In genomic region chr11:61408184-61409027, GRCm38 (mm10) we compare ENCODE assay signal across 8 mouse cellular contexts. TPM values are rescaled to one million over a fixed set of nuclear protein-coding genes. Genes with fewer than 3 reads are reported as not detected.
DNase-seq lines count a peak whose midpoint lies in the region; ATAC-seq and TF ChIP-seq lines count a peak whose summit lies in the region.

No protein-coding gene starts in this region.

- no peak for TF ChIP-seq CTCF in CH12.LX (conservative IDR thresholded peaks at IDR 0.05 in 1 of 2, IDR thresholded peaks at IDR 0.05 in 1 of 2; ENCODE audit: low read depth in 2 of 2, low read length in 2 of 2)
- no peak for TF ChIP-seq CTCF in heart, postnatal 0 days (IDR thresholded peaks at IDR 0.05; ENCODE audit: low read depth)
- TF ChIP-seq CTCF in liver, postnatal 0 days (IDR thresholded peaks at IDR 0.05; ENCODE audit: low read depth): no peak
- TF ChIP-seq CTCF in stomach, postnatal 0 days (IDR thresholded peaks at IDR 0.05; ENCODE audit: low read depth): no peak; the same call in 1 of the 2 replicates

- DNase-seq in CH12.LX (ENCODE audit: extremely low read depth): peak; percentile 45
- peak; percentile 54 for DNase-seq in c-Kit-positive CD71-positive TER-119-negative erythroid progenitor cells, embryonic 14.5 days (ENCODE audit: low read depth)
- DNase-seq in forebrain, embryonic 10.5 days (ENCODE audit: extremely low spot score, low spot score): peak; percentile 84
- peak; percentile 77 for DNase-seq in heart, postnatal 0 days (ENCODE audit: low spot score)
- DNase-seq in kidney, postnatal 25 days: peak; percentile 74 to 87
- peak; percentile 74 for DNase-seq in liver, postnatal 0 days
- DNase-seq in stomach, postnatal 0 days (ENCODE audit: low spot score): peak; percentile 66

- peak overlapping the region; percentile 80 for H3K4me2 ChIP-seq in CH12.LX (ENCODE audit: insufficient read depth, low read depth, poor library complexity, severe bottlenecking)
- peak overlapping the region; percentile 54 for H3K4me2 ChIP-seq in heart, postnatal 0 days (ENCODE audit: low read depth, low read length)
- H3K4me2 ChIP-seq in liver, postnatal 0 days (ENCODE audit: low read depth, low read length): peak overlapping the region; percentile 67
- H3K4me2 ChIP-seq in neural tube, embryonic 12.5 days (replicated peaks): peak overlapping the region; percentile 61
- H3K4me2 ChIP-seq in stomach, postnatal 0 days (replicated peaks; ENCODE audit: low read depth): peak overlapping the region; percentile 59

- peak overlapping the region; percentile 28 for H3K9ac ChIP-seq in CH12.LX (ENCODE audit: insufficient read depth, low read depth)
- peak overlapping the region; percentile 58 for H3K9ac ChIP-seq in heart, postnatal 0 days (replicated peaks; ENCODE audit: low read depth, low read length)
- H3K9ac ChIP-seq in liver, postnatal 0 days (replicated peaks): peak overlapping the region; percentile 72
- peak overlapping the region; percentile 80 for H3K9ac ChIP-seq in neural tube, embryonic 12.5 days
- peak overlapping the region; percentile 81 for H3K9ac ChIP-seq in stomach, postnatal 0 days (ENCODE audit: low read length)

- TF ChIP-seq RAD21 in CH12.LX (IDR thresholded peaks at IDR 0.05; ENCODE audit: low read depth, low read length): no peak

- peak overlapping the region; percentile 74 to 83 (median 82) for H3K4me3 ChIP-seq in CH12.LX (replicated peaks in 1 of 3; ENCODE audit: low read depth in 2 of 3, low read length in 2 of 3, poor library complexity in 1 of 3)
- peak overlapping the region; percentile 83 for H3K4me3 ChIP-seq in forebrain, embryonic 10.5 days
- H3K4me3 ChIP-seq in heart, postnatal 0 days (ENCODE audit: low read depth, low read length): peak overlapping the region; percentile 62
- H3K4me3 ChIP-seq in liver, postnatal 0 days (ENCODE audit: low read depth, low read length): peak overlapping the region; percentile 71
- H3K4me3 ChIP-seq in neural tube, embryonic 12.5 days: peak overlapping the region; percentile 72
- H3K4me3 ChIP-seq in stomach, postnatal 0 days (ENCODE audit: low read depth, low read length): peak overlapping the region; percentile 80

- in situ Hi-C loops in CH12.LX (cut with MboI; ENCODE audit: low pct_ligation_motif_present, low pct_unique_long_range_greater_than_20kb, low sequenced_read_pairs): loop anchor here (5.0 kb wide), 1 partner anchor 216 kb away; no protein-coding TSS in a partner anchor

- H3K27ac ChIP-seq in CH12.LX (ENCODE audit: insufficient read depth, low read depth): peak overlapping the region; percentile 77
- H3K27ac ChIP-seq in forebrain, embryonic 10.5 days: peak overlapping the region; percentile 92
- H3K27ac ChIP-seq in heart, postnatal 0 days (ENCODE audit: low read depth): peak overlapping the region; percentile 89
- H3K27ac ChIP-seq in liver, postnatal 0 days (ENCODE audit: low read depth): peak overlapping the region; percentile 77
- peak overlapping the region; percentile 95 for H3K27ac ChIP-seq in neural tube, embryonic 12.5 days
- peak overlapping the region; percentile 98 for H3K27ac ChIP-seq in stomach, postnatal 0 days (replicated peaks)

- dilution Hi-C loops in CH12.LX (cut with MboI; ENCODE audit: extremely low pct_ligation_motif_present, extremely low pct_unique_long_range_greater_than_20kb, low sequenced_read_pairs): no loop called here

- no peaks in the 10 kb centered on the region for H3K79me2 ChIP-seq in CH12.LX (replicated peaks; ENCODE audit: control insufficient read depth, extremely low read depth, insufficient read depth, poor library complexity, severe bottlenecking)

- H3K36me3 ChIP-seq in CH12.LX (replicated peaks in 1 of 2; ENCODE audit: control insufficient read depth in 1 of 2, insufficient read depth in 1 of 2, low read length in 1 of 2): no peaks in the 10 kb centered on the region
- no peaks in the 10 kb centered on the region for H3K36me3 ChIP-seq in forebrain, embryonic 10.5 days (replicated peaks)
- H3K36me3 ChIP-seq in heart, postnatal 0 days (replicated peaks; ENCODE audit: control insufficient read depth, insufficient read depth, low read length): no peaks in the 10 kb centered on the region
- no peaks in the 10 kb centered on the region for H3K36me3 ChIP-seq in liver, postnatal 0 days (replicated peaks; ENCODE audit: insufficient read depth, low read length)
- no peaks in the 10 kb centered on the region for H3K36me3 ChIP-seq in neural tube, embryonic 12.5 days
- no peaks in the 10 kb centered on the region for H3K36me3 ChIP-seq in stomach, postnatal 0 days (ENCODE audit: control insufficient read depth, insufficient read depth, low read length)

- peaks cover 2% of the 10 kb centered on the region for H3K9me3 ChIP-seq in CH12.LX (replicated peaks; ENCODE audit: low read length)
- no peaks in the 10 kb centered on the region for H3K9me3 ChIP-seq in forebrain, embryonic 10.5 days
- no peaks in the 10 kb centered on the region for H3K9me3 ChIP-seq in heart, postnatal 0 days (replicated peaks; ENCODE audit: control insufficient read depth, low read length)
- H3K9me3 ChIP-seq in liver, postnatal 0 days (ENCODE audit: low read length): no peaks in the 10 kb centered on the region
- no peaks in the 10 kb centered on the region for H3K9me3 ChIP-seq in neural tube, embryonic 12.5 days
- H3K9me3 ChIP-seq in stomach, postnatal 0 days (ENCODE audit: control insufficient read depth, low read length): no peaks in the 10 kb centered on the region

- H3K27me3 ChIP-seq in CH12.LX (replicated peaks): peaks cover 11% of the 10 kb centered on the region
- no peaks in the 10 kb centered on the region for H3K27me3 ChIP-seq in forebrain, embryonic 10.5 days (ENCODE audit: poor library complexity, severe bottlenecking)
- no peaks in the 10 kb centered on the region for H3K27me3 ChIP-seq in heart, postnatal 0 days (ENCODE audit: control insufficient read depth, insufficient read depth, low read length)
- no peaks in the 10 kb centered on the region for H3K27me3 ChIP-seq in liver, postnatal 0 days (ENCODE audit: insufficient read depth, low read length)
- H3K27me3 ChIP-seq in neural tube, embryonic 12.5 days (replicated peaks): no peaks in the 10 kb centered on the region
- H3K27me3 ChIP-seq in stomach, postnatal 0 days (ENCODE audit: control insufficient read depth, insufficient read depth, low read length): no peaks in the 10 kb centered on the region

- under 1% methylated on average over 64 of the region's 64 CpGs for WGBS in forebrain, embryonic 10.5 days
- under 1% methylated on average over 64 of the region's 64 CpGs for WGBS in heart, postnatal 0 days
- WGBS in liver, postnatal 0 days (ENCODE audit: insufficient replicate concordance): under 1% methylated on average over 62 of the region's 64 CpGs
- WGBS in neural tube, embryonic 12.5 days: under 1% methylated on average over 64 of the region's 64 CpGs
- 1% methylated on average over 64 of the region's 64 CpGs for WGBS in stomach, postnatal 0 days

- H3K4me1 ChIP-seq in CH12.LX (ENCODE audit: control insufficient read depth in 1 of 2, insufficient read depth in 2 of 2): peaks cover 4 to 10% of the 10 kb centered on the region in 2 experiments; a peak in 3 of 4 replicates
- H3K4me1 ChIP-seq in forebrain, embryonic 10.5 days: no peaks in the 10 kb centered on the region
- no peaks in the 10 kb centered on the region for H3K4me1 ChIP-seq in heart, postnatal 0 days (ENCODE audit: control insufficient read depth, insufficient read depth)
- no peaks in the 10 kb centered on the region for H3K4me1 ChIP-seq in liver, postnatal 0 days (ENCODE audit: insufficient read depth)
- H3K4me1 ChIP-seq in neural tube, embryonic 12.5 days: no peaks in the 10 kb centered on the region
- no peaks in the 10 kb centered on the region for H3K4me1 ChIP-seq in stomach, postnatal 0 days (replicated peaks; ENCODE audit: control insufficient read depth, insufficient read depth)

- TF ChIP-seq POLR2A in CH12.LX (IDR thresholded peaks at IDR 0.05; ENCODE audit: low read depth, low read length): peak; percentile 78

- ATAC-seq in heart, postnatal 0 days (ENCODE audit: insufficient read depth, low read depth): peak; percentile 90
- ATAC-seq in liver, postnatal 0 days: peak; percentile 88
- peak; percentile 93 for ATAC-seq in neural tube, embryonic 12.5 days (ENCODE audit: low FRiP score, low read depth)
- ATAC-seq in stomach, postnatal 0 days (ENCODE audit: low FRiP score, low TSS enrichment): peak; percentile 82

- no peak for TF ChIP-seq EP300 in CH12.LX (IDR thresholded peaks at IDR 0.05; ENCODE audit: low read length)
- TF ChIP-seq EP300 in heart, postnatal 0 days (IDR thresholded peaks at IDR 0.05; ENCODE audit: low read depth): no peak
- no peak for TF ChIP-seq EP300 in liver, postnatal 0 days (IDR thresholded peaks at IDR 0.05; ENCODE audit: low read depth)
- TF ChIP-seq EP300 in stomach, postnatal 0 days (optimal IDR thresholded peaks at IDR 0.05): no peak

TF ChIP-seq in CH12.LX, 34 proteins besides CTCF, POLR2A, EP300 and RAD21 (continues in another document):
- TF ChIP-seq MEF2A (IDR thresholded peaks at IDR 0.05; ENCODE audit: borderline replicate concordance, low read depth, low read length): no peak
- no peak for TF ChIP-seq USF1 (IDR thresholded peaks at IDR 0.05; ENCODE audit: low read depth, low read length)

RNA-seq across cellular contexts. Expression of gene Slc47a1, which starts 30.3 kb away (rescaled TPM):
- total RNA-seq in CH12.LX (2012; rRNA removed) (31.4 and 46.4 TPM in 2 replicates), CH12.LX (2014; rRNA removed) (24.3 and 26.2 TPM in 2 replicates)
- 29.3 and 30.3 TPM in 2 replicates for polyA plus RNA-seq in CH12.LX (2012; ENCODE audit: insufficient read length, low read depth)
- polyA plus RNA-seq in forebrain, embryonic 10.5 days (2016; fragmentation: Nextera tagmentation; extraction: Ambion mirVana): 0.17 TPM in 1 of 2 replicates, not detected in the other
- total RNA-seq in heart, postnatal 0 days (2014; rRNA removed; ENCODE audit: low replicate concordance): 34.7 and 49.4 TPM in 2 replicates
- polyA plus RNA-seq in heart, postnatal 0 days (2015; fragmentation: Nextera tagmentation; extraction: Ambion mirVana): 31.2 and 31.5 TPM in 2 replicates
- polyA plus RNA-seq in liver, postnatal 0 days (2015; fragmentation: Nextera tagmentation; extraction: Ambion mirVana): 27.5 and 30.2 TPM in 2 replicates
- 0.06 and 0.17 TPM in 2 replicates for polyA plus RNA-seq in neural tube, embryonic 12.5 days (2016; fragmentation: Nextera tagmentation; extraction: Ambion mirVana)
- 1.3 and 1.4 TPM in 2 replicates for polyA plus RNA-seq in stomach, postnatal 0 days (2015; fragmentation: Nextera tagmentation; extraction: Ambion mirVana)

RNA-seq across cellular contexts. Expression of gene Rnf112, which starts 45.5 kb away (rescaled TPM):
- total RNA-seq in CH12.LX (2012; rRNA removed): not detected in 2 replicates
- not detected in 2 replicates for total RNA-seq in CH12.LX (2014; rRNA removed)
- polyA plus RNA-seq in CH12.LX (2012; ENCODE audit: insufficient read length, low read depth): not detected in 2 replicates
- 0.26 and 0.36 TPM in 2 replicates for polyA plus RNA-seq in forebrain, embryonic 10.5 days (2016; fragmentation: Nextera tagmentation; extraction: Ambion mirVana)
- 0.38 and 0.39 TPM in 2 replicates for total RNA-seq in heart, postnatal 0 days (2014; rRNA removed; ENCODE audit: low replicate concordance)
- polyA plus RNA-seq in heart, postnatal 0 days (2015; fragmentation: Nextera tagmentation; extraction: Ambion mirVana): 0.11 TPM in 1 of 2 replicates, not detected in the other
- 0.04 and 0.06 TPM in 2 replicates for polyA plus RNA-seq in liver, postnatal 0 days (2015; fragmentation: Nextera tagmentation; extraction: Ambion mirVana)
- polyA plus RNA-seq in neural tube, embryonic 12.5 days (2016; fragmentation: Nextera tagmentation; extraction: Ambion mirVana): 8.9 and 9.2 TPM in 2 replicates
- polyA plus RNA-seq in stomach, postnatal 0 days (2015; fragmentation: Nextera tagmentation; extraction: Ambion mirVana): 0.84 and 1.3 TPM in 2 replicates

Comparison
In these comparisons a context has a peak if more than half of its experiments do, and no peak if none do; other contexts are left out.
1. Peak in every context shown above with its lines: DNase-seq, ATAC-seq, H3K4me3 ChIP-seq and H3K27ac ChIP-seq.
2. H3K9ac ChIP-seq: peak in every context shown above with its lines; median percentile 81 in stomach, postnatal 0 days; 80 in neural tube, embryonic 12.5 days; 72 in liver, postnatal 0 days; 58 in heart, postnatal 0 days; 28 in CH12.LX.
3. RNA of gene Slc47a1, which starts 30.3 kb away (polyA plus RNA-seq): 31.2 to 31.5 TPM in heart, postnatal 0 days, 27.5 to 30.2 TPM in liver, postnatal 0 days and 29.3 to 30.3 TPM in CH12.LX; 1.3 to 1.4 TPM in stomach, postnatal 0 days, 0.17 TPM in forebrain, embryonic 10.5 days and 0.06 to 0.17 TPM in neural tube, embryonic 12.5 days; every median in the first group is over 10 times any median in the second.